Mouse (Mus musculus) MEL (cell line): Measurements from ENCODE around the gene Mcoln3.

Source experiments
- CTCF ChIP-seq, 3 experiments: IDR thresholded peaks in 2 of 3; conservative IDR thresholded peaks in 1 of 3; 2 replicates each; pipeline ENCODE4 v1.5.1; 2011 to 2012; ENCODE audit warnings: low read length in 3 of 3, low read depth in 2 of 3, mild to moderate bottlenecking in 2 of 3, improper control_type of control experiment in 1 of 3, inconsistent platforms in 1 of 3, mixed read lengths in 1 of 3, moderate library complexity in 1 of 3; ENCODE audit not compliant: control insufficient read depth in 1 of 3, insufficient read depth in 1 of 3, poor library complexity in 1 of 3, severe bottlenecking in 1 of 3
- EP300 ChIP-seq, 2 experiments: IDR thresholded peaks; 2 replicates each; pipeline ENCODE4 v1.6.1; 2011; ENCODE audit warnings: improper control_type of control experiment in 2 of 2, low read length in 2 of 2, low read depth in 1 of 2, mild to moderate bottlenecking in 1 of 2
- ETS1 ChIP-seq: IDR thresholded peaks from 2 replicates; pipeline ENCODE4 v1.6.1; 2012; ENCODE audit warnings: low read depth, mild to moderate bottlenecking, inconsistent platforms, low read length, improper control_type of control experiment, moderate library complexity
- HCFC1 ChIP-seq: IDR thresholded peaks from 2 replicates; pipeline ENCODE4 v1.6.1; 2012; ENCODE audit warnings: low read depth, mild to moderate bottlenecking, inconsistent platforms, low read length, improper control_type of control experiment, moderate library complexity
- POLR2A ChIP-seq, 2 experiments: IDR thresholded peaks; 2 replicates each; pipeline ENCODE4 v1.6.1; 2011 to 2012; ENCODE audit warnings: low read length in 2 of 2, mild to moderate bottlenecking in 2 of 2, control low read depth in 1 of 2, improper control_type of control experiment in 1 of 2, low read depth in 1 of 2, moderate library complexity in 1 of 2; ENCODE audit not compliant: control insufficient read depth in 1 of 2, insufficient read depth in 1 of 2, poor library complexity in 1 of 2
- SIN3A ChIP-seq: IDR thresholded peaks from 2 replicates; pipeline ENCODE4 v1.6.1; 2012; ENCODE audit warnings: low read length, improper control_type of control experiment, inconsistent platforms

GRCm38 (mm10) chr3:146110916-146111315 lies 6.3 kb upstream of the Mcoln3 start:
- no peak for TF ChIP-seq HCFC1
- no peak for TF ChIP-seq CTCF (IDR thresholded peaks at IDR 0.05 in 2 of 3, conservative IDR thresholded peaks at IDR 0.05 in 1 of 3; ENCODE audit: control insufficient read depth in 1 of 3, insufficient read depth in 1 of 3, low read depth in 2 of 3, low read length in 3 of 3, poor library complexity in 1 of 3, severe bottlenecking in 1 of 3)
- TF ChIP-seq ETS1 = no peak
- TF ChIP-seq EP300 (IDR thresholded peaks at IDR 0.05; ENCODE audit: low read depth in 1 of 2, low read length in 2 of 2) = no peak
- no peak for TF ChIP-seq POLR2A (IDR thresholded peaks at IDR 0.05; ENCODE audit: control insufficient read depth in 1 of 2, insufficient read depth in 1 of 2, low read depth in 1 of 2, low read length in 2 of 2, poor library complexity in 1 of 2)
- TF ChIP-seq SIN3A = no peak
